ENCODE assay signal across 8 mouse cellular contexts in genomic region chr9:46014251-46014681, GRCm38 (mm10). TPM values are rescaled to one million over a fixed set of nuclear protein-coding genes. Genes with fewer than 3 reads are reported as not detected.
DNase-seq lines count a peak whose midpoint lies in the region; ATAC-seq lines count a peak whose summit lies in the region.

No protein-coding gene starts in this region.

- 6% methylated on average over 10 of the region's 10 CpGs for WGBS in intestine, embryonic 16.5 days
- 4% methylated on average over 10 of the region's 10 CpGs for WGBS in midbrain, embryonic 15.5 days

- H3K4me2 ChIP-seq in intestine, embryonic 16.5 days (ENCODE audit: low read depth, low read length), result peak overlapping the region; percentile 80
- peak overlapping the region; percentile 76 for H3K4me2 ChIP-seq in midbrain, embryonic 15.5 days

- H3K4me3 ChIP-seq in intestine, embryonic 16.5 days (ENCODE audit: low read length), result peak overlapping the region; percentile 99
- H3K4me3 ChIP-seq in midbrain, embryonic 15.5 days, result peak overlapping the region; percentile 100

- H3K27ac ChIP-seq in intestine, embryonic 16.5 days (ENCODE audit: low read length), result peak overlapping the region; percentile 71
- H3K27ac ChIP-seq in midbrain, embryonic 15.5 days, result no peak overlapping the region

- peak; percentile 68 for DNase-seq in layer of hippocampus, adult 11-12 months (ENCODE audit: low spot score)
- no peak for DNase-seq in layer of hippocampus, adult 9-10 months (ENCODE audit: low spot score)
- peak; percentile 48 to 49 for DNase-seq in cerebellum, postnatal 14 days
- DNase-seq in liver, result peak; percentile 69
- DNase-seq in spleen, postnatal 4 days (ENCODE audit: low spot score in 2 of 2), result peak; percentile 66 to 82

- H3K27me3 ChIP-seq in intestine, embryonic 16.5 days (replicated peaks; ENCODE audit: control insufficient read depth, insufficient read depth, low read length), result no peaks in the 10 kb centered on the region
- H3K27me3 ChIP-seq in midbrain, embryonic 15.5 days (replicated peaks), result no peaks in the 10 kb centered on the region

- peak overlapping the region; percentile 62 for H3K9ac ChIP-seq in intestine, embryonic 16.5 days (ENCODE audit: low read depth, low read length)
- peak overlapping the region; percentile 34; the same call in 1 of the 2 replicates for H3K9ac ChIP-seq in midbrain, embryonic 15.5 days

- peak; percentile 75 for ATAC-seq in granulocyte monocyte progenitor cell, adult 5-6 weeks (replicated peaks; ENCODE audit: poor library complexity, severe bottlenecking)
- ATAC-seq in intestine, embryonic 16.5 days, result no peak
- ATAC-seq in midbrain, embryonic 15.5 days (replicated peaks), result no peak

- H3K4me1 ChIP-seq in intestine, embryonic 16.5 days (ENCODE audit: control insufficient read depth, insufficient read depth, low read length), result peaks cover 50% of the 10 kb centered on the region
- peaks cover 44% of the 10 kb centered on the region for H3K4me1 ChIP-seq in midbrain, embryonic 15.5 days

- H3K9me3 ChIP-seq in intestine, embryonic 16.5 days (ENCODE audit: control insufficient read depth, low read length), result no peaks in the 10 kb centered on the region
- no peaks in the 10 kb centered on the region for H3K9me3 ChIP-seq in midbrain, embryonic 15.5 days

- H3K36me3 ChIP-seq in intestine, embryonic 16.5 days (ENCODE audit: control insufficient read depth, insufficient read depth, low read length), result no peaks in the 10 kb centered on the region
- no peaks in the 10 kb centered on the region for H3K36me3 ChIP-seq in midbrain, embryonic 15.5 days (replicated peaks)

RNA-seq across cellular contexts. Expression of gene Sik3, which starts 1.6 kb away (rescaled TPM):
- total RNA-seq in granulocyte monocyte progenitor cell, adult 5-6 weeks (2014; fragmentation: Nextera tagmentation), result 35.8 and 59.8 TPM in 2 replicates
- total RNA-seq in granulocyte monocyte progenitor cell, adult 5-6 weeks (2017), result 12.7 and 16.5 TPM in 2 replicates
- polyA plus RNA-seq in intestine, embryonic 16.5 days (2015; fragmentation: Nextera tagmentation; extraction: Ambion mirVana), result 5.1 and 5.2 TPM in 2 replicates
- 13.6 and 14.5 TPM in 2 replicates for polyA plus RNA-seq in midbrain, embryonic 15.5 days (2015; fragmentation: Nextera tagmentation; extraction: Ambion mirVana)

RNA-seq across cellular contexts. Expression of gene Pafah1b2, which starts 1.8 kb away (rescaled TPM):
- 30.6 and 32.3 TPM in 2 replicates for total RNA-seq in granulocyte monocyte progenitor cell, adult 5-6 weeks (2014; fragmentation: Nextera tagmentation)
- total RNA-seq in granulocyte monocyte progenitor cell, adult 5-6 weeks (2017), result 88.9 and 95.7 TPM in 2 replicates
- 123 and 137 TPM in 2 replicates for polyA plus RNA-seq in intestine, embryonic 16.5 days (2015; fragmentation: Nextera tagmentation; extraction: Ambion mirVana)
- 269 and 290 TPM in 2 replicates for polyA plus RNA-seq in midbrain, embryonic 15.5 days (2015; fragmentation: Nextera tagmentation; extraction: Ambion mirVana)

RNA-seq across cellular contexts. Expression of gene Sidt2, which starts 59.2 kb away (rescaled TPM):
- total RNA-seq in granulocyte monocyte progenitor cell, adult 5-6 weeks (2014; fragmentation: Nextera tagmentation), result 31.0 and 57.9 TPM in 2 replicates
- 18.7 and 29.3 TPM in 2 replicates for total RNA-seq in granulocyte monocyte progenitor cell, adult 5-6 weeks (2017)
- polyA plus RNA-seq in intestine, embryonic 16.5 days (2015; fragmentation: Nextera tagmentation; extraction: Ambion mirVana), result 33.4 and 37.2 TPM in 2 replicates
- polyA plus RNA-seq in midbrain, embryonic 15.5 days (2015; fragmentation: Nextera tagmentation; extraction: Ambion mirVana), result 51.9 and 52.8 TPM in 2 replicates
